Mouse (Mus musculus): ENCODE results near the gene Rdh1. TPM values are rescaled to one million over a fixed set of nuclear protein-coding genes. Genes with fewer than 3 reads are reported as not detected.
A peak's percentile ranks its signal among the peaks of the same experiment; 100 is the strongest.

Gene Rdh1
- polyA plus RNA-seq (2015; fragmentation: Nextera tagmentation; extraction: Ambion mirVana): not detected in 2 replicates

DNA sequence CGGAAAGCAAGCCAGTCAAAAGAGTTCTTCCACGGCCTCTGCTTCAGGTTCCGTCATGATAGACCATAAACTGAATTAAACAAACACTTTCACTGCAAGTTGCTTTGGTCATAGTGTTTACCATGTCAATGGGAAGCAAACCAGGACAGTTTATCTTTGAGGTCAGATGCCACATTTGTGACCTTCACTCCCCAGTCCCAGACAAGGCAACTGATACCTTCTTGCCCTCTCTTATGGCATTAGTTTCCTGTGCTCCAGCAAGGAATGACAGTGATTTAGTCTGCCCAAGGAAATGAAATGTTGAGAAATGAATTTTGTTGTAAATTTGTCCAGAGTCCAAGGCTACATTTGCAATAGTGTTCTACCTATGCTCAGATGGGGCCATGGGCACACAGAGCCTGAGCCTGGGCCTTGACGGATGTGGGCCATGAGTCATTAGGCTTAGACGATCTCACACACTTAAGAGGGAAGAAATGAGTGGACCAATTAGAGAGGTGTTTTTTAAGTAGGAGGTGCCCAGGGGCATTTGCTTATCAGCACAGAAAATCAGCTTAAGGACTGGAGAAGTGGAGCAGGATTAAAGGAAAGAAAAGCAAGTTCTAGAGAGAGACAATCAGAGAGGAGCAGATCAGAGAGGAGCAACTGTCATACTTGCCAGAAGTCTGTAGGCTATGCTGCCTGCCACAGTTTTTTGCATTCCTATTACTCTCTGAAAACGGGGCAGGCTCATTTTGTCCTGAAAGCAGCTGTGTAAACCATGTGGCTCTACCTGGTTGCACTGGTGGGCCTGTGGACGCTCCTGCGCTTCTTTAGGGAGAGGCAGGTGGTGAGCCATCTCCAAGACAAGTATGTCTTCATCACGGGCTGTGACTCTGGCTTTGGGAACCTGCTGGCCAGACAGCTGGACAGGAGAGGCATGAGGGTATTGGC is at the start of gene Rdh1, which contains the start of gene Rdh16f1:
TSS of gene Rdh1 (plus strand) at position 541 of the 930 bp plus-strand sequence.
TSS of gene Rdh16f1 (plus strand) at position 607 of the 930 bp plus-strand sequence.
- no peak within 1 kb of the TSS for H3K4me3 ChIP-seq
- H3K4me2 ChIP-seq: no peak within 1 kb of the TSS
- H3K9me3 ChIP-seq: no peaks in the 10 kb centered on the region
- no peak within 1 kb of the TSS for H3K9ac ChIP-seq
- no peaks in the 10 kb centered on the region for H3K36me3 ChIP-seq
- peak within 1 kb of the TSS; percentile 42 for H3K27ac ChIP-seq (replicated peaks)
- peaks cover 27% of the 10 kb centered on the region for H3K4me1 ChIP-seq
- 56% methylated on average over 9 of the region's 9 CpGs for WGBS
- no peak for ATAC-seq (ENCODE audit: extremely low read depth, insufficient number of reproducible peaks, low FRiP score, low TSS enrichment)
- no peaks in the 10 kb centered on the region for H3K27me3 ChIP-seq (replicated peaks)

DNA sequence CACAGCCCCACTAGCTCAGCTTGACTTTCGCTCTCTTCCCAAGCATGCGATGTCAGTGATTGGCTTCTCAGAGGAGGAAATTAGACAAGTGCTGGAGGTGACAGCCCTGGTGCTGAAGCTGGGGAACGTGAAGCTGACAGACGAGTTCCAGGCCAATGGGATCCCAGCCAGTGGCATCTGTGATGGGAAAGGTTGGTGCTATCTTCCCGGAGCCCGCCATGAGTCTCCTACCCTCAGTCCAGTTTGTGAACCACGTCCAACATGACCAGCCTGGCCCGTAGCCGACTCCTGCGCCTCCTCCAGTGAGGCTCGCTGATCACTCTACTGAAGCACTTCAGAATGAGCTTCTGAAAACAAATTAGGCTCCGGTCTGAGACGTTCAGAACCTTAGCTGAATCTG is 49.2 kb upstream of the Rdh1 start:
- Histone ChIP-seq H3K4me3 (no peak overlapping the region), H3K27me3 (replicated peaks) (peaks cover 4% of the 10 kb centered on the region), H3K9ac (no peak overlapping the region), H3K4me1 (peaks cover 19% of the 10 kb centered on the region), H3K9me3 (no peaks in the 10 kb centered on the region), H3K27ac (replicated peaks) (no peak overlapping the region), H3K4me2 (no peak overlapping the region), H3K36me3 (no peaks in the 10 kb centered on the region)
- ATAC-seq (ENCODE audit: extremely low read depth, insufficient number of reproducible peaks, low FRiP score, low TSS enrichment): no peak
- 56% methylated on average over 13 of the region's 13 CpGs for WGBS

- no peak overlapping the region for H3K4me2 ChIP-seq
- no peaks in the 10 kb centered on the region for H3K9me3 ChIP-seq
- H3K4me1 ChIP-seq: peaks cover 6% of the 10 kb centered on the region
- no peak overlapping the region for H3K27ac ChIP-seq (replicated peaks)
- no peak overlapping the region for H3K4me3 ChIP-seq
- 62% methylated on average over 6 of the region's 6 CpGs for WGBS
- H3K9ac ChIP-seq: no peak overlapping the region
- no peak for ATAC-seq (ENCODE audit: extremely low read depth, insufficient number of reproducible peaks, low FRiP score, low TSS enrichment)
- H3K27me3 ChIP-seq (replicated peaks): peaks cover 4% of the 10 kb centered on the region
- H3K36me3 ChIP-seq: no peaks in the 10 kb centered on the region
These were observed 46.8 kb upstream of the Rdh1 start for GRCm38 (mm10) chr10:127712736-127713135.

- Histone ChIP-seq H3K4me1 (peaks cover 16% of the 10 kb centered on the region), H3K36me3 (no peaks in the 10 kb centered on the region), H3K4me3 (peak overlapping the region; percentile 30), H3K4me2 (peak overlapping the region; percentile 61), H3K27ac (replicated peaks) (peak overlapping the region; percentile 33), H3K9me3 (no peaks in the 10 kb centered on the region), H3K27me3 (replicated peaks) (peaks cover 72% of the 10 kb centered on the region), H3K9ac (peak overlapping the region; percentile 69)
- ATAC-seq (ENCODE audit: extremely low read depth, insufficient number of reproducible peaks, low FRiP score, low TSS enrichment): no peak
- WGBS: 8% methylated on average over 20 of the region's 20 CpGs
These were observed 37.7 kb upstream of the Rdh1 start for GRCm38 (mm10) chr10:127721671-127722418.

DNA sequence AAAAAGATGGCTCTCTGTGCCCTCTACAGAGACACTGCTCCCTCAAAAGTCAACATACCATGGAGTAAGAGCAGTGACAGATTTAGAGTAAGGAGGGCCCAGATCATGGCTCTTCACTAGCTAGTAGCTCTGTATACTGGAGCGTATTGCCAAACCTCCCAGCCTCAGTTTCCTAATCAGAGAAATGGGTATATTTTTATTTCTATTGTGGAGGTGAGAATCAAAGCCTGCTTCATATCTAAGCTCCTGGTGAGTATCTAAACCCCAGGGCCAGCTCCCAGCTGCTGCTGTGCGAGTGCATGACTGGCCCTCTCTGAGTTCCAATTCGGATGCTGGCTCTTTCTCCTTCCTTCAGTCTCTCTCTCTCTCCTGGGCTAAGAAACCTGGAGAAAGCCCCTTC is 35.3 kb upstream of the Rdh1 start, which contains the start of gene Tac2:
TSS of gene Tac2 (plus strand) at position 301 of the 400 bp plus-strand sequence.
- peaks cover 16% of the 10 kb centered on the region for H3K4me1 ChIP-seq
- no peak within 1 kb of the TSS for H3K4me2 ChIP-seq
- WGBS: 63% methylated on average over 3 of the region's 3 CpGs
- H3K27ac ChIP-seq (replicated peaks): no peak within 1 kb of the TSS
- H3K27me3 ChIP-seq (replicated peaks): peaks cover 90% of the 10 kb centered on the region
- no peaks in the 10 kb centered on the region for H3K36me3 ChIP-seq
- no peak within 1 kb of the TSS for H3K9ac ChIP-seq
- no peak within 1 kb of the TSS for H3K4me3 ChIP-seq
- no peaks in the 10 kb centered on the region for H3K9me3 ChIP-seq
- ATAC-seq (ENCODE audit: extremely low read depth, insufficient number of reproducible peaks, low FRiP score, low TSS enrichment): no peak

GRCm38 (mm10) chr10:127725136-127725535 is 34.4 kb upstream of the Rdh1 start:
- ATAC-seq (ENCODE audit: extremely low read depth, insufficient number of reproducible peaks, low FRiP score, low TSS enrichment): no peak
- Histone ChIP-seq H3K9ac (no peak overlapping the region), H3K36me3 (no peaks in the 10 kb centered on the region), H3K4me3 (no peak overlapping the region), H3K4me2 (no peak overlapping the region), H3K27me3 (replicated peaks) (peaks cover 87% of the 10 kb centered on the region), H3K4me1 (peaks cover 16% of the 10 kb centered on the region), H3K27ac (replicated peaks) (no peak overlapping the region), H3K9me3 (no peaks in the 10 kb centered on the region)
- 60% methylated on average over 4 of the region's 4 CpGs for WGBS

- Histone ChIP-seq H3K4me1 (no peaks in the 10 kb centered on the region), H3K9me3 (no peaks in the 10 kb centered on the region), H3K4me2 (no peak overlapping the region), H3K27me3 (replicated peaks) (peaks cover 64% of the 10 kb centered on the region), H3K36me3 (no peaks in the 10 kb centered on the region), H3K9ac (no peak overlapping the region), H3K27ac (replicated peaks) (no peak overlapping the region), H3K4me3 (no peak overlapping the region)
- WGBS: 64% methylated on average over 8 of the region's 8 CpGs
- no peak for ATAC-seq (ENCODE audit: extremely low read depth, insufficient number of reproducible peaks, low FRiP score, low TSS enrichment)
These were observed 31.1 kb upstream of the Rdh1 start for GRCm38 (mm10) chr10:127728437-127728836.

DNA sequence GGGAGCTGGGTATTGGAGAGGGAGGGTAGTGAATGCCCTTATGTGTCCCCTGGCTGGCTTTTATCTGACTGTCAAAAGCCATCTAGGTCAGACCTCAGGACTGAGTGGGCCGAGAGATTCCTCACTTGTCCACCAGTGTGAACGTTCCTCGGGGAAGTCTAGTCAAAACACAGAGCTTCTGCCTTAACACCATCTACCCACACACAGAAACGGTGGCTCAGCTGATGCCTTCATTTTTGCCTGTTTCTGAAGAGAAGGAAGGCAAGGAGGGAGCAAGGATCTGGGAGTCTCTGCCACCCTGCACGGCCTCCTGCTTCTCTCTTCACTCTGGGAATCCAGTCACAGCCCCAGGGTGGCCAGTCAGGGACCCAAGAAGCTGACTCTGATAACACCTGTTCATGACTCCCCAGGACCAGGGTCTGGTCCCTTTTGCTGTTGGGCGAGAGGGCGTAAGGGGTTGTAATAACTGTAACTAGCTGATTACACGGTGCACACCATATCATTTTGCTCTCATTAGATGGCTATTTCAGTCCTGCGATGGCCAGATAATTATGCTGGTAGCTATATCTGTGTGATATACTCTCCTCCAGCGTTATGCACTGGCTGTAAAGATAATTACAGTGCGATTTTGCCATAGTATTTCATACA is 29.1 kb upstream of the Rdh1 start:
- no peaks in the 10 kb centered on the region for H3K36me3 ChIP-seq
- H3K9ac ChIP-seq: no peak overlapping the region
- ATAC-seq (ENCODE audit: extremely low read depth, insufficient number of reproducible peaks, low FRiP score, low TSS enrichment): no peak
- no peak overlapping the region for H3K27ac ChIP-seq (replicated peaks)
- no peak overlapping the region for H3K4me3 ChIP-seq
- peaks cover 51% of the 10 kb centered on the region for H3K27me3 ChIP-seq (replicated peaks)
- H3K4me1 ChIP-seq: 0 out of 2 replicates have a peak, but pooled peaks cover 3% of the 10 kb centered on the region
- H3K9me3 ChIP-seq: no peaks in the 10 kb centered on the region
- WGBS: 56% methylated on average over 11 of the region's 11 CpGs
- H3K4me2 ChIP-seq: no peak overlapping the region

GRCm38 (mm10) chr10:127730933-127731310 is 28.6 kb upstream of the Rdh1 start:
- ATAC-seq (ENCODE audit: extremely low read depth, insufficient number of reproducible peaks, low FRiP score, low TSS enrichment): no peak
- 0 out of 2 replicates have a peak, but pooled peaks cover 3% of the 10 kb centered on the region for H3K4me1 ChIP-seq
- no peak overlapping the region for H3K27ac ChIP-seq (replicated peaks)
- no peak overlapping the region for H3K4me2 ChIP-seq
- peaks cover 48% of the 10 kb centered on the region for H3K27me3 ChIP-seq (replicated peaks)
- no peak overlapping the region for H3K4me3 ChIP-seq
- 55% methylated on average over 9 of the region's 9 CpGs for WGBS
- no peaks in the 10 kb centered on the region for H3K36me3 ChIP-seq
- H3K9me3 ChIP-seq: no peaks in the 10 kb centered on the region
- H3K9ac ChIP-seq: no peak overlapping the region

- Histone ChIP-seq H3K9ac (no peak overlapping the region), H3K36me3 (no peaks in the 10 kb centered on the region), H3K27me3 (replicated peaks) (peaks cover 46% of the 10 kb centered on the region), H3K4me1 (0 out of 2 replicates have a peak, but pooled peaks cover 3% of the 10 kb centered on the region), H3K4me3 (no peak overlapping the region), H3K9me3 (no peaks in the 10 kb centered on the region), H3K4me2 (no peak overlapping the region), H3K27ac (replicated peaks) (no peak overlapping the region)
- WGBS: 32% methylated on average over 5 of the region's 5 CpGs
- ATAC-seq (ENCODE audit: extremely low read depth, insufficient number of reproducible peaks, low FRiP score, low TSS enrichment): no peak
These were observed 28.1 kb upstream of the Rdh1 start for GRCm38 (mm10) chr10:127731397-127731796.

- no peak for ATAC-seq (ENCODE audit: extremely low read depth, insufficient number of reproducible peaks, low FRiP score, low TSS enrichment)
- no peak overlapping the region for H3K27ac ChIP-seq (replicated peaks)
- peaks cover 19% of the 10 kb centered on the region for H3K27me3 ChIP-seq (replicated peaks)
- H3K4me1 ChIP-seq: peaks cover 12% of the 10 kb centered on the region
- no peak overlapping the region for H3K4me3 ChIP-seq
- WGBS: 36% methylated on average over 5 of the region's 5 CpGs
- H3K36me3 ChIP-seq: no peaks in the 10 kb centered on the region
- H3K9me3 ChIP-seq: no peaks in the 10 kb centered on the region
- H3K4me2 ChIP-seq: no peak overlapping the region
- H3K9ac ChIP-seq: no peak overlapping the region
These were observed 25.1 kb upstream of the Rdh1 start for GRCm38 (mm10) chr10:127734434-127734833.
